Mouse (Mus musculus) midbrain, embryonic 14.5 days (tissue): Measurements from ENCODE around the gene Tprg. TPM values are rescaled to one million over a fixed set of nuclear protein-coding genes. Genes with fewer than 3 reads are reported as not detected.

ENCODE experiments used
- ATAC-seq: fragments of 200-750 bp; cut with Nextera tagmentation; 2 replicates; pipeline ENCODE4 v1.8.0; 2017; ENCODE audit warnings: moderate number of reproducible peaks, moderate library complexity; ENCODE audit not compliant: low FRiP score, low TSS enrichment
- DNase-seq: peaks from one replicate; pipeline ENCODE4 v3.0.0-alpha.2; 2015
- H3K27ac ChIP-seq: fragments of 300-500 bp; sonication (generic); replicated peaks from 2 replicates; pipeline ENCODE4 v1.5.1; 2014; ENCODE audit warnings: mild to moderate bottlenecking, low read depth, low read length, moderate library complexity
- H3K27me3 ChIP-seq: fragments of 300-500 bp; sonication (generic); 2 replicates; pipeline ENCODE4 v1.6.1; 2014; ENCODE audit warnings: low read length, control low read depth, mixed read lengths; ENCODE audit not compliant: control insufficient read depth, insufficient read depth
- H3K36me3 ChIP-seq: fragments of 300-500 bp; sonication (generic); 2 replicates; pipeline ENCODE4 v1.6.1; 2014; ENCODE audit warnings: low read length, control low read depth; ENCODE audit not compliant: control insufficient read depth, insufficient read depth
- H3K4me1 ChIP-seq: fragments of 300-500 bp; sonication (generic); 2 replicates; pipeline ENCODE4 v1.6.1; 2014; ENCODE audit warnings: mild to moderate bottlenecking, antibody characterized with exemption, low read length, control low read depth; ENCODE audit not compliant: control insufficient read depth, insufficient read depth
- H3K4me2 ChIP-seq: fragments of 300-500 bp; sonication (generic); 2 replicates; pipeline ENCODE4 v1.6.1; 2014; ENCODE audit warnings: mild to moderate bottlenecking, low read length, moderate library complexity
- H3K4me3 ChIP-seq: fragments of 300-500 bp; sonication (generic); replicated peaks from 2 replicates; pipeline ENCODE4 v1.5.1; 2014; ENCODE audit warnings: low read depth, low read length
- H3K9ac ChIP-seq: fragments of 300-500 bp; sonication (generic); replicated peaks from 2 replicates; pipeline ENCODE4 v1.6.1; 2014; ENCODE audit warnings: mild to moderate bottlenecking, low read length, moderate library complexity
- H3K9me3 ChIP-seq: fragments of 300-500 bp; sonication (generic); 2 replicates; pipeline ENCODE4 v1.6.1; 2016; ENCODE audit warnings: low read length, control low read depth, mixed read lengths; ENCODE audit not compliant: control insufficient read depth
- WGBS: fragments of 180-500 bp; shearing (Covaris S2); extraction: QIAGEN DNeasy Blood & Tissue Kit; methylation state at CpG from one replicate; pipeline ENCODE4 v1.1.7; 2014; 5-methylcytosine and 5-hydroxymethylcytosine counted together
- polyA plus RNA-seq: library from polyadenylated mRNA; unstranded; fragments of >200 nt; fragmentation: Nextera tagmentation; extraction: Ambion mirVana; gene quantifications from 2 replicates; pipeline ENCODE4 v1.2.1, GENCODE M21; 2014

Tprg gene
- polyA plus RNA-seq, 1 experiment from 2014 or later, result not detected

- WGBS, result 91% methylated on average over 5 of the region's 5 CpGs
- ATAC-seq, result no peak
- Histone ChIP-seq H3K4me2 (no peak overlapping the region), H3K4me3 (no peak overlapping the region), H3K27me3 (no peaks in the 10 kb centered on the region), H3K4me1 (no peaks in the 10 kb centered on the region), H3K36me3 (no peaks in the 10 kb centered on the region), H3K9me3 (no peaks in the 10 kb centered on the region), H3K27ac (no peak overlapping the region), H3K9ac (no peak overlapping the region)
- no peak for DNase-seq
These were observed 24.3 kb upstream of the Tprg start for GRCm38 (mm10) chr16:25262306-25262705.

DNA sequence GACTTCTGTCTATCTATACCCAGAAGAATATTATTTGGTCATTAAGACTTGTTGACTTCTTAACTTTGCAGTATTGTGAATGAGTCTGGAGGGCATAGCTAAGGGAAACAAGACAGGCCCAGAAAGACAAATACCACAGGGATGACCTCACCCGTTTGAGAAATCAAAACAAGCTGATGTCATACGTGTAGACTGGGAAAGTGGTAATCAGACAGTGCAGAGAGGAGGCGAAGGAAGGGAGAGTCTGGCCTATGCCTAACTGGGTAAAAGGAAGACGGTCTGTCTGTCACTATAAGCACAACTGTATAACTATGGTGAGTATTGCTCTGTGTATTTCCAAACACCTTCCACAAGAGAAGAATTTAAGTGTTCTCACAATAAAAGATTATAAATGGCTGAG lies 23.7 kb upstream of the Tprg start:
- Histone ChIP-seq H3K9ac (no peak overlapping the region), H3K27me3 (no peaks in the 10 kb centered on the region), H3K4me1 (no peaks in the 10 kb centered on the region), H3K4me3 (no peak overlapping the region), H3K4me2 (no peak overlapping the region), H3K9me3 (no peaks in the 10 kb centered on the region), H3K36me3 (no peaks in the 10 kb centered on the region), H3K27ac (no peak overlapping the region)
- WGBS, result 92% methylated on average over 4 of the region's 4 CpGs
- ATAC-seq (no peak), DNase-seq (no peak)

- Histone ChIP-seq H3K4me1 (no peaks in the 10 kb centered on the region), H3K4me2 (no peak overlapping the region), H3K9ac (no peak overlapping the region), H3K4me3 (no peak overlapping the region), H3K36me3 (no peaks in the 10 kb centered on the region), H3K27ac (no peak overlapping the region), H3K9me3 (no peaks in the 10 kb centered on the region), H3K27me3 (no peaks in the 10 kb centered on the region)
- ATAC-seq (peak; percentile 54; the same call in 1 of the 2 replicates), DNase-seq (peak; percentile 93)
- 44% methylated on average over 9 of the region's 9 CpGs for WGBS
These were observed 23.0 kb upstream of the Tprg start for GRCm38 (mm10) chr16:25263520-25264149.

- H3K4me3 ChIP-seq, result no peak overlapping the region
- no peaks in the 10 kb centered on the region for H3K27me3 ChIP-seq
- no peak overlapping the region for H3K9ac ChIP-seq
- no peak overlapping the region for H3K27ac ChIP-seq
- H3K9me3 ChIP-seq, result no peaks in the 10 kb centered on the region
- no peak overlapping the region for H3K4me2 ChIP-seq
- 84% methylated on average over 11 of the region's 11 CpGs for WGBS
- H3K4me1 ChIP-seq, result no peaks in the 10 kb centered on the region
- H3K36me3 ChIP-seq, result no peaks in the 10 kb centered on the region
- DNase-seq (no peak), ATAC-seq (no peak)
These were observed 21.4 kb upstream of the Tprg start for GRCm38 (mm10) chr16:25265177-25265576.

DNA sequence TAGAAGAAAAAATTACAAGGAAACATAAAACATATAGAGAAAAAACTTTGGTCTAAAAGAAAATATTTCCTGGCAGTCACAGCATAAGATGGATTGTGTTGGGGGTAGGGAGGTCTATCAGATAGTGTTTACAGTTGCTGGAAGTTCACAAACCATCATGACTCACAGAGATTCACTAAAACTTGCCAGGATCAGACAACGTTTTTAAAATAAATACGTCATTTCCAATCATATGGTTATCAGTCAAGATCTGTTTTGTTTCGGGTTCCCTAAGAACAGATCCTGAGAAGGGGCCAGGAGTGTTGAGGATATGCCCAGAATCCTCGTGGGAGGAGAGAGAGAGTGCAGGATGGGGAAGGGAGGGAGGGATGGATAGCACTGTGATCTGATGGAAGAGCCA lies 18.3 kb upstream of the Tprg start:
- Histone ChIP-seq H3K27me3 (no peaks in the 10 kb centered on the region), H3K4me2 (no peak overlapping the region), H3K4me3 (no peak overlapping the region), H3K36me3 (no peaks in the 10 kb centered on the region), H3K4me1 (no peaks in the 10 kb centered on the region), H3K9me3 (no peaks in the 10 kb centered on the region), H3K9ac (no peak overlapping the region), H3K27ac (no peak overlapping the region)
- WGBS, result 74% methylated on average over 4 of the region's 4 CpGs
- DNase-seq (no peak), ATAC-seq (no peak)

DNA sequence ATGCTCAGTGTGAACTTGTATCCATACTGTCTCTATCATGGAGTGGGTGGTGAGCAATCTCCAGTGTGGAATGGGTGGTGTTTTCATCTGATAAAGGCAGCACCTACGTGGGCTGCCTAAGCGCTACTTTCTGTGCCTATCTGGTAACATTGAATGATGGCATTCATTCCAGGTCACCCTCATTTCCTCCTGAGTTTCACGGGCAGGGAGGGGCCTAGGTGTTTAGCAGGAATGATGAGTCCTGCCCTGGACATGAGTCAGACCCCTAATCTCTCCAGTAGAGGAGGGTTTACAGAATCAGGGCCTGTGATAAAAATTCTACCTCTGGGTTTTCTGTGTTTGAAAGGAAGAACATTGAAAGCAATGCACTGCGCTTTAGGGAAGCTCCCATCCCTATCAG lies 4.1 kb upstream of the Tprg start:
- H3K4me2 ChIP-seq, result no peak overlapping the region
- no peak overlapping the region for H3K27ac ChIP-seq
- no peak overlapping the region for H3K9ac ChIP-seq
- 88% methylated on average over 4 of the region's 4 CpGs for WGBS
- DNase-seq (no peak), ATAC-seq (no peak)
- no peaks in the 10 kb centered on the region for H3K9me3 ChIP-seq
- H3K4me1 ChIP-seq, result no peaks in the 10 kb centered on the region
- no peaks in the 10 kb centered on the region for H3K36me3 ChIP-seq
- H3K4me3 ChIP-seq, result no peak overlapping the region
- H3K27me3 ChIP-seq, result no peaks in the 10 kb centered on the region

DNA sequence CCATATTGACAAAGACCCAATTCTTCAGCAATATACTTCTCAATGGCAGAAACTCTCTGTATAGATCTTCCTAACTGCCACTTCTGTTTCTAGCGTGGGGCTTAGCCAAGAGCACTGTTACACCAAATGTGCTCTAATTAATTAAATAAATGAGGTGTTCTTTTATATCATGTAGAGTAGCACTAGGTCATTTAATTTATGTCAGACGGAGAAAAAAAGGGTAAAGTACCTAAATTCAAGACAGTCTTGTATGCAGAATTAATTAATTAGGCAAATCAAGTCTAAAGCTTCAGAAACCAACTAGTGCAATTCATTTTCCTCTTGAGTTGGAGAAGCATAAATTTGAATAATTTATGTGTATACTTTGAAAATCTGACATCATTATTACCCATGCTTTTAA lies 7.1 kb downstream of the Tprg start:
- H3K36me3 ChIP-seq, result no peaks in the 10 kb centered on the region
- no peak overlapping the region for H3K9ac ChIP-seq
- ATAC-seq (no peak), DNase-seq (no peak)
- H3K4me3 ChIP-seq, result no peak overlapping the region
- H3K4me2 ChIP-seq, result no peak overlapping the region
- no peaks in the 10 kb centered on the region for H3K9me3 ChIP-seq
- H3K27me3 ChIP-seq, result no peaks in the 10 kb centered on the region
- no peaks in the 10 kb centered on the region for H3K4me1 ChIP-seq
- WGBS, result 85% methylated on average over 2 of the region's 2 CpGs
- no peak overlapping the region for H3K27ac ChIP-seq

GRCm38 (mm10) chr16:25295546-25295945 lies 8.9 kb downstream of the Tprg start:
- Histone ChIP-seq H3K27me3 (no peaks in the 10 kb centered on the region), H3K36me3 (no peaks in the 10 kb centered on the region), H3K4me1 (no peaks in the 10 kb centered on the region), H3K4me3 (no peak overlapping the region), H3K27ac (no peak overlapping the region), H3K4me2 (no peak overlapping the region), H3K9ac (no peak overlapping the region), H3K9me3 (no peaks in the 10 kb centered on the region)
- DNase-seq (no peak), ATAC-seq (no peak)
- WGBS, result 92% methylated on average over 11 of the region's 11 CpGs

GRCm38 (mm10) chr16:25296746-25297145 lies 10.1 kb downstream of the Tprg start:
- 91% methylated on average over 5 of the region's 5 CpGs for WGBS

More at GRCm38 (mm10) chr16:25296746-25297145, 10.1 kb downstream of the Tprg start:
- Histone ChIP-seq H3K4me1 (no peaks in the 10 kb centered on the region), H3K27me3 (no peaks in the 10 kb centered on the region), H3K4me3 (no peak overlapping the region), H3K9ac (no peak overlapping the region), H3K4me2 (no peak overlapping the region), H3K9me3 (no peaks in the 10 kb centered on the region), H3K36me3 (no peaks in the 10 kb centered on the region), H3K27ac (no peak overlapping the region)
- DNase-seq, result no peak
- ATAC-seq, result no peak
